ENCODE assay signal across 13 mouse cellular contexts in the genomic region with DNA sequence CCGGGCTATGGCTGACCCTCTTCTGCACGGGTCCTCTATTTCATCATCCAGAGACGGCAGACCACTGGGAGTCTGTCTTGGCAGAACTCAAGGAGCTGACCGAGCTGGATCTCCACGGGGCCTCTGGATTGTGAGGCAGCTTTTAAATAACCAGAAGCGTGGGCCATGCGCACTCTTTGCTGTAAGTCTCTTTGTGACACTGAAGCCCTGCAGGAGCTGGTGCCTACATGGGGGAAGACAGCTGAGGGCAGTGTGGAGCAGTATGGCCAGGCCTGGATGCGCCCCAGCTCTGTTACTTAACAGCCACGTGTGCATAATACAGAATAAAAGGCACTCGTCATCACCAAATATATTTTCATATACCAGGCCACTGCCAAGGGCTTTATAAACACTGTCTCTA.
DNase-seq lines count a peak whose midpoint lies in the region; ATAC-seq lines count a peak whose summit lies in the region.
"Had no signal": no experiment of that assay in that cellular context is flagged by ENCODE, and none has a peak within 500 bp of the region (broad histone marks: within the 10 kb centered on the region; RNA-seq: fewer than 3 reads in every experiment).

No protein-coding gene starts in this region.

- H3K4me3 ChIP-seq in heart, embryonic 15.5 days = no peak overlapping the region
- H3K4me3 ChIP-seq: forebrain, embryonic 10.5 days; hindbrain, embryonic 12.5 days; liver, embryonic 13.5 days had no signal

- H3K27ac ChIP-seq in heart, embryonic 15.5 days = peak overlapping the region; percentile 62; the same call in 1 of the 2 replicates
- H3K27ac ChIP-seq: forebrain, embryonic 10.5 days; liver, embryonic 13.5 days had no signal

- no peaks in the 10 kb centered on the region for H3K36me3 ChIP-seq in heart, embryonic 15.5 days
- H3K36me3 ChIP-seq: forebrain, embryonic 10.5 days; hindbrain, embryonic 12.5 days; liver, embryonic 13.5 days had no signal

- no peaks in the 10 kb centered on the region for H3K27me3 ChIP-seq in heart, embryonic 15.5 days
- H3K27me3 ChIP-seq: CH12.LX; hindbrain, embryonic 12.5 days; liver, embryonic 13.5 days had no signal

- H3K4me2 ChIP-seq in heart, embryonic 15.5 days = no peak overlapping the region
- H3K4me2 ChIP-seq: hindbrain, embryonic 12.5 days; liver, embryonic 13.5 days had no signal

- no peak overlapping the region for H3K9ac ChIP-seq in heart, embryonic 15.5 days
- H3K9ac ChIP-seq: hindbrain, embryonic 12.5 days; liver, embryonic 13.5 days had no signal

- no peak for ATAC-seq in heart, embryonic 15.5 days (replicated peaks; ENCODE audit: insufficient number of reproducible peaks, insufficient read depth, low FRiP score, low read depth)
- no peak for ATAC-seq in activated CD4-positive, CD25-positive, alpha-beta regulatory T cell, adult 4 months

- WGBS in heart, embryonic 15.5 days = 63% methylated on average over 10 of the region's 10 CpGs

- H3K9me3 ChIP-seq in heart, embryonic 15.5 days (replicated peaks) = no peaks in the 10 kb centered on the region
- H3K9me3 ChIP-seq: forebrain, embryonic 10.5 days; hindbrain, embryonic 12.5 days; liver, embryonic 13.5 days had no signal

- H3K4me1 ChIP-seq in heart, embryonic 15.5 days (replicated peaks) = peaks cover 44% of the 10 kb centered on the region
- H3K4me1 ChIP-seq: hindbrain, embryonic 12.5 days; liver, embryonic 13.5 days had no signal

- DNase-seq in layer of hippocampus, adult 9-11 months = peak; percentile 39
- no peak for DNase-seq in layer of hippocampus, adult 9-10 months (ENCODE audit: low spot score)
- peak; percentile 26 for DNase-seq in cerebellum, adult 8-10 months
- peak; percentile 53 for DNase-seq in lung, postnatal 36 days
- no peak for DNase-seq in thymus, postnatal 14 days
- DNase-seq in urinary bladder, postnatal 14 days (ENCODE audit: low spot score) = no peak
- DNase-seq: liver, embryonic 13.5 days; retina, postnatal 1 day had no signal

Comparison
In these comparisons a context has a peak if more than half of its experiments do, and no peak if none do; other contexts are left out.
1. DNase-seq: peak in layer of hippocampus, adult 9-11 months (single experiment), cerebellum, adult 8-10 months (single experiment) and lung, postnatal 36 days (single experiment); none in layer of hippocampus, adult 9-10 months (single experiment), thymus, postnatal 14 days (single experiment) and urinary bladder, postnatal 14 days (single experiment).